Mouse (Mus musculus) CH12.LX (cell line): Measurements from ENCODE around the gene Nlrp6. TPM values are rescaled to one million over a fixed set of nuclear protein-coding genes. Genes with fewer than 3 reads are reported as not detected.

Experiments used
- DNase-seq: peaks from one replicate; pipeline ENCODE4 v3.0.0-alpha.2; 2013; ENCODE audit errors: extremely low read depth
- H3K27ac ChIP-seq: 2 replicates; pipeline ENCODE4 v1.5.1; 2012; ENCODE audit warnings: low read depth, mild to moderate bottlenecking, control low read depth, moderate library complexity; ENCODE audit not compliant: insufficient read depth
- H3K27me3 ChIP-seq: replicated peaks from 2 replicates; pipeline ENCODE3; 2012; ENCODE audit warnings: inconsistent platforms
- H3K36me3 ChIP-seq, 2 experiments: replicated peaks in 1 of 2; 2 replicates each; pipeline versions ENCODE3 to v1.6.1; 2012; ENCODE audit warnings: inconsistent platforms in 1 of 2, low read length in 1 of 2, mild to moderate bottlenecking in 1 of 2, mixed read lengths in 1 of 2, moderate library complexity in 1 of 2; ENCODE audit not compliant: control insufficient read depth in 1 of 2, insufficient read depth in 1 of 2
- H3K4me1 ChIP-seq, 2 experiments: 2 replicates each; pipeline ENCODE4 v1.6.1; 2012; ENCODE audit warnings: inconsistent platforms in 1 of 2, moderate library complexity in 1 of 2; ENCODE audit not compliant: insufficient read depth in 2 of 2, control insufficient read depth in 1 of 2
- H3K4me2 ChIP-seq: 2 replicates; pipeline ENCODE4 v1.6.1; 2012; ENCODE audit warnings: low read depth, mild to moderate bottlenecking, control low read depth; ENCODE audit not compliant: poor library complexity, insufficient read depth, severe bottlenecking
- H3K4me3 ChIP-seq, 3 experiments: fragments of 150-350 bp in 1 of 3; sonication (generic) in 1 of 3; replicated peaks in 1 of 3; 2 replicates each; pipeline versions ENCODE3 to v1.5.1; 2011 to 2012; ENCODE audit warnings: low read depth in 2 of 3, low read length in 2 of 3, mild to moderate bottlenecking in 2 of 3, moderate library complexity in 2 of 3, control low read depth in 1 of 3, improper control_type of control experiment in 1 of 3, inconsistent platforms in 1 of 3, mixed read lengths in 1 of 3; ENCODE audit not compliant: poor library complexity in 1 of 3
- H3K79me2 ChIP-seq: replicated peaks from 2 replicates; pipeline ENCODE4 v1.6.1; 2012; ENCODE audit warnings: mild to moderate bottlenecking, moderate library complexity; ENCODE audit not compliant: control insufficient read depth, poor library complexity, insufficient read depth, severe bottlenecking; ENCODE audit errors: extremely low read depth
- H3K9ac ChIP-seq: 2 replicates; pipeline ENCODE4 v1.6.1; 2012; ENCODE audit warnings: low read depth, mild to moderate bottlenecking, control low read depth, moderate library complexity; ENCODE audit not compliant: insufficient read depth
- H3K9me3 ChIP-seq: replicated peaks from 2 replicates; pipeline ENCODE3; 2012; ENCODE audit warnings: low read length, inconsistent platforms, mixed read lengths
- BHLHE40 ChIP-seq: IDR thresholded peaks from 2 replicates; pipeline ENCODE4 v1.6.1; 2011; ENCODE audit warnings: mild to moderate bottlenecking, low read depth, low read length, improper control_type of control experiment
- CHD1 ChIP-seq: IDR thresholded peaks from 2 replicates; pipeline ENCODE4 v1.6.1; 2012; ENCODE audit warnings: low read depth, low read length, improper control_type of control experiment, inconsistent platforms
- CHD2 ChIP-seq: IDR thresholded peaks from 2 replicates; pipeline ENCODE4 v1.6.1; 2011; ENCODE audit warnings: low read length, improper control_type of control experiment
- CTCF ChIP-seq, 2 experiments: IDR thresholded peaks in 1 of 2; conservative IDR thresholded peaks in 1 of 2; 2 replicates each; pipeline ENCODE4 v1.5.1; 2011 to 2012; ENCODE audit warnings: low read depth in 2 of 2, low read length in 2 of 2, improper control_type of control experiment in 1 of 2, inconsistent platforms in 1 of 2, mild to moderate bottlenecking in 1 of 2, moderate library complexity in 1 of 2
- E2F4 ChIP-seq: IDR thresholded peaks from 2 replicates; pipeline ENCODE4 v1.6.1; 2011; ENCODE audit warnings: low read depth, low read length, improper control_type of control experiment; ENCODE audit not compliant: insufficient replicate concordance
- ELF1 ChIP-seq: IDR thresholded peaks from 2 replicates; pipeline ENCODE4 v1.6.1; 2014; ENCODE audit warnings: low read depth, mild to moderate bottlenecking, inconsistent platforms, low read length, improper control_type of control experiment
- EP300 ChIP-seq: IDR thresholded peaks from 2 replicates; pipeline ENCODE4 v1.6.1; 2011; ENCODE audit warnings: low read length, improper control_type of control experiment
- ETS1 ChIP-seq: conservative IDR thresholded peaks from 2 replicates; pipeline ENCODE4 v1.6.1; 2012; ENCODE audit warnings: low read depth, mild to moderate bottlenecking, inconsistent platforms, low read length, improper control_type of control experiment, moderate library complexity
- GABPA ChIP-seq: IDR thresholded peaks from 2 replicates; pipeline ENCODE4 v1.6.1; 2012; ENCODE audit warnings: low read depth, low read length, improper control_type of control experiment, inconsistent platforms; ENCODE audit not compliant: insufficient replicate concordance
- HCFC1 ChIP-seq: IDR thresholded peaks from 2 replicates; pipeline ENCODE4 v1.6.1; 2012; ENCODE audit warnings: low read depth, mild to moderate bottlenecking, inconsistent platforms, low read length, improper control_type of control experiment
- JUN ChIP-seq: IDR thresholded peaks from 2 replicates; pipeline ENCODE4 v1.6.1; 2011; ENCODE audit warnings: low read depth, mild to moderate bottlenecking, low read length, improper control_type of control experiment, moderate library complexity; ENCODE audit not compliant: insufficient read depth
- KAT2A ChIP-seq: IDR thresholded peaks from 2 replicates; pipeline ENCODE4 v1.6.1; 2012; ENCODE audit warnings: low read length, improper control_type of control experiment, inconsistent platforms; ENCODE audit not compliant: insufficient replicate concordance
- MAFK ChIP-seq: IDR thresholded peaks from 2 replicates; pipeline ENCODE4 v1.6.1; 2011; ENCODE audit warnings: low read length, improper control_type of control experiment; ENCODE audit not compliant: insufficient replicate concordance
- MAZ ChIP-seq: IDR thresholded peaks from 2 replicates; pipeline ENCODE4 v1.6.1; 2012; ENCODE audit warnings: low read depth, mild to moderate bottlenecking, inconsistent platforms, low read length, improper control_type of control experiment, moderate library complexity
- MEF2A ChIP-seq: IDR thresholded peaks from 2 replicates; pipeline ENCODE4 v1.6.1; 2014; ENCODE audit warnings: low read depth, mild to moderate bottlenecking, inconsistent platforms, low read length, improper control_type of control experiment, borderline replicate concordance
- NELFE ChIP-seq: IDR thresholded peaks from 2 replicates; pipeline ENCODE4 v1.6.1; 2011; ENCODE audit warnings: low read depth, low read length, improper control_type of control experiment
- NRF1 ChIP-seq: IDR thresholded peaks from 2 replicates; pipeline ENCODE4 v1.6.1; 2014; ENCODE audit warnings: low read depth, mild to moderate bottlenecking, inconsistent platforms, low read length, improper control_type of control experiment, moderate library complexity
- PAX5 ChIP-seq: IDR thresholded peaks from 2 replicates; pipeline ENCODE4 v1.6.1; 2012; ENCODE audit warnings: low read length, inconsistent platforms, mixed read lengths
- POLR2A ChIP-seq: IDR thresholded peaks from 2 replicates; pipeline ENCODE4 v1.6.1; 2011; ENCODE audit warnings: low read depth, mild to moderate bottlenecking, improper control_type of control experiment, low read length
- POLR2AphosphoS2 ChIP-seq: IDR thresholded peaks from 2 replicates; pipeline ENCODE4 v1.6.1; 2011; ENCODE audit warnings: low read depth, low read length, improper control_type of control experiment
- RAD21 ChIP-seq: IDR thresholded peaks from 2 replicates; pipeline ENCODE4 v1.6.1; 2011; ENCODE audit warnings: low read depth, mild to moderate bottlenecking, low read length, improper control_type of control experiment, moderate library complexity
- RCOR1 ChIP-seq: conservative IDR thresholded peaks from 2 replicates; pipeline ENCODE4 v1.6.1; 2012; ENCODE audit warnings: low read depth, mild to moderate bottlenecking, inconsistent platforms, low read length, improper control_type of control experiment
- SIN3A ChIP-seq: IDR thresholded peaks from 2 replicates; pipeline ENCODE4 v1.6.1; 2012; ENCODE audit warnings: low read length, improper control_type of control experiment, inconsistent platforms
- SMC3 ChIP-seq: IDR thresholded peaks from 2 replicates; pipeline ENCODE4 v1.6.1; 2011; ENCODE audit warnings: low read depth, low read length, improper control_type of control experiment
- TBP ChIP-seq: conservative IDR thresholded peaks from 2 replicates; pipeline ENCODE4 v1.6.1; 2011; ENCODE audit warnings: low read depth, low read length, improper control_type of control experiment
- TCF12 ChIP-seq: IDR thresholded peaks from 2 replicates; pipeline ENCODE4 v1.6.1; 2014; ENCODE audit warnings: low read depth, mild to moderate bottlenecking, inconsistent platforms, low read length, improper control_type of control experiment
- USF1 ChIP-seq: IDR thresholded peaks from 2 replicates; pipeline ENCODE4 v1.6.1; 2014; ENCODE audit warnings: low read depth, mild to moderate bottlenecking, inconsistent platforms, low read length, improper control_type of control experiment
- USF2 ChIP-seq: conservative IDR thresholded peaks from 2 replicates; pipeline ENCODE4 v1.6.1; 2011; ENCODE audit warnings: low read depth, low read length, improper control_type of control experiment
- ZKSCAN1 ChIP-seq: IDR thresholded peaks from 2 replicates; pipeline ENCODE4 v1.6.1; 2012; ENCODE audit warnings: low read depth, inconsistent platforms, low read length, improper control_type of control experiment, borderline replicate concordance
- dilution Hi-C: fragments of 300-500 bp; cut with MboI; formaldehyde crosslinking; loops from 2 replicates; pipeline ENCODE4 v1.14.3; 2020; ENCODE audit warnings: low sequenced_read_pairs; ENCODE audit not compliant: extremely low pct_unique_long_range_greater_than_20kb, extremely low pct_ligation_motif_present
- in situ Hi-C: fragments of 300-500 bp; cut with MboI; formaldehyde crosslinking; loops from 3 replicates; pipeline ENCODE4 v1.14.3; 2019; ENCODE audit warnings: low sequenced_read_pairs, low pct_ligation_motif_present, low pct_unique_long_range_greater_than_20kb, mixed read lengths
- polyA plus RNA-seq: library from polyadenylated mRNA; unstranded; fragments of >175 nt; gene quantifications from 2 replicates; pipeline ENCODE4 v1.2.1, GENCODE M21; 2012; ENCODE audit warnings: low read depth; ENCODE audit not compliant: insufficient read length
- total RNA-seq, 2 experiments: library from RNA; depleted of rRNA; stranded (reverse); fragments of 300-350 nt in 1 of 2; fragments of >200 nt in 1 of 2; gene quantifications; 2 replicates each; pipeline ENCODE4 v1.2.3; 2012 to 2014

Nlrp6 gene
- total and polyA plus RNA-seq, 3 experiments, result 0.14 to 0.21 TPM; not detected in 1

- dilution Hi-C loops, result no loop called here
- H3K4me3 ChIP-seq, result no peak overlapping the region
- H3K79me2 ChIP-seq, result no peaks in the 10 kb centered on the region
- no peak overlapping the region for H3K27ac ChIP-seq
- H3K9ac ChIP-seq, result no peak overlapping the region
- H3K4me2 ChIP-seq, result no peak overlapping the region
- no peaks in the 10 kb centered on the region for H3K36me3 ChIP-seq
- H3K27me3 ChIP-seq, result no peaks in the 10 kb centered on the region
- TF ChIP-seq SIN3A, result no peak
- TF ChIP-seq RCOR1, result no peak
- TF ChIP-seq RAD21, result no peak
- no peak for TF ChIP-seq POLR2A
- TF ChIP-seq USF2, result no peak
- TF ChIP-seq E2F4, result no peak
- no peak for TF ChIP-seq MAFK
- no peak for TF ChIP-seq CHD2
- TF ChIP-seq GABPA, result no peak
- TF ChIP-seq POLR2AphosphoS2, result no peak
- TF ChIP-seq CTCF (conservative IDR thresholded peaks at IDR 0.05 in 1 of 2, IDR thresholded peaks at IDR 0.05 in 1 of 2; ENCODE audit: low read depth in 2 of 2, low read length in 2 of 2), result no peak
- no peak for TF ChIP-seq SMC3
- TF ChIP-seq MEF2A, result no peak
- TF ChIP-seq ELF1, result no peak
- no peak for TF ChIP-seq MAZ
- no peak for TF ChIP-seq ZKSCAN1
- no peak for DNase-seq
- in situ Hi-C loops, result no loop called here
- peaks cover 0 to 12% of the 10 kb centered on the region in 2 experiments; a peak in 3 of 4 replicates for H3K4me1 ChIP-seq
- H3K9me3 ChIP-seq, result no peaks in the 10 kb centered on the region
These were observed 39.3 kb downstream of the Nlrp6 start for GRCm38 (mm10) chr7:140960026-140960425.

GRCm38 (mm10) chr7:140961416-140961815, 40.7 kb downstream of the Nlrp6 start:
- H3K27me3 ChIP-seq, result no peaks in the 10 kb centered on the region
- H3K9ac ChIP-seq, result no peak overlapping the region
- TF ChIP-seq SMC3 (no peak), NELFE (no peak), TBP (no peak), EP300 (no peak), TCF12 (no peak), MEF2A (no peak), ZKSCAN1 (no peak), ELF1 (no peak), JUN (no peak), USF1 (no peak), PAX5 (no peak), BHLHE40 (no peak), NRF1 (no peak), HCFC1 (no peak), SIN3A (no peak), CHD1 (no peak), USF2 (no peak), ETS1 (no peak), CHD2 (no peak), KAT2A (no peak)
- TF ChIP-seq, all 38 proteins: peak for 0
- Histone ChIP-seq H3K27ac (no peak overlapping the region), H3K4me2 (no peak overlapping the region), H3K9me3 (no peaks in the 10 kb centered on the region), H3K4me1 (peaks cover 0 to 8% of the 10 kb centered on the region in 2 experiments; a peak in 2 of 4 replicates), H3K4me3 (no peak overlapping the region), H3K79me2 (no peaks in the 10 kb centered on the region), H3K36me3 (no peaks in the 10 kb centered on the region)
- DNase-seq, result no peak
- dilution Hi-C loops (no loop called here), in situ Hi-C loops (no loop called here)
